Mouse (Mus musculus): Measurements from ENCODE around the gene Vamp4. TPM values are rescaled to one million over a fixed set of nuclear protein-coding genes. Genes with fewer than 3 reads are reported as not detected.

Gene Vamp4
- total and polyA plus RNA-seq, 2 experiments from 2014 or later, result 34.9 to 79.1 TPM

- no peak overlapping the region for H3K4me2 ChIP-seq (ENCODE audit: low read depth)
- ATAC-seq (no peak), DNase-seq (no peak)
- 93% methylated on average over 14 of the region's 14 CpGs for WGBS
- H3K4me1 ChIP-seq (ENCODE audit: insufficient read depth), result no peaks in the 10 kb centered on the region
- no peaks in the 10 kb centered on the region for H3K9me3 ChIP-seq (ENCODE audit: low read length)
- no peak for TF ChIP-seq CTCF (IDR thresholded peaks at IDR 0.05; ENCODE audit: low read depth)
- no peak overlapping the region for H3K9ac ChIP-seq
- H3K27me3 ChIP-seq (ENCODE audit: insufficient read depth, low read length), result no peaks in the 10 kb centered on the region
- no peak overlapping the region for H3K4me3 ChIP-seq (ENCODE audit: low read depth, low read length)
- no peak overlapping the region for H3K27ac ChIP-seq (ENCODE audit: low read depth, low read length)
- no peaks in the 10 kb centered on the region for H3K36me3 ChIP-seq (ENCODE audit: insufficient read depth)
These were observed 78.1 kb downstream of the Vamp4 start for GRCm38 (mm10) chr1:162648416-162648815.

Other genes with a start within 250 kb of the Vamp4 start
- gene Dnm3, start 92.5 kb upstream of the Vamp4 start, total RNA-seq (2014; rRNA removed), result 60.4 and 74.4 TPM in 2 replicates
- gene Dnm3, start 92.5 kb upstream of the Vamp4 start, polyA plus RNA-seq (2015; fragmentation: Nextera tagmentation; extraction: Ambion mirVana), result 27.5 and 45.3 TPM in 2 replicates
- gene Mettl13, start 22.0 kb upstream of the Vamp4 start, total RNA-seq (2014; rRNA removed), result 12.7 and 17.0 TPM in 2 replicates
- gene Mettl13, start 22.0 kb upstream of the Vamp4 start, polyA plus RNA-seq (2015; fragmentation: Nextera tagmentation; extraction: Ambion mirVana), result 12.0 and 15.2 TPM in 2 replicates
- 0.15 TPM in 1 of 2 replicates, not detected in the other for gene Myoc, start 68.6 kb downstream of the Vamp4 start, total RNA-seq (2014; rRNA removed)
- gene Myoc, start 68.6 kb downstream of the Vamp4 start, polyA plus RNA-seq (2015; fragmentation: Nextera tagmentation; extraction: Ambion mirVana), result 0.35 TPM in 1 of 2 replicates, not detected in the other
- not detected in 2 replicates for gene Myocos, start 87.7 kb downstream of the Vamp4 start, total RNA-seq (2014; rRNA removed)
- gene Myocos, start 87.7 kb downstream of the Vamp4 start, polyA plus RNA-seq (2015; fragmentation: Nextera tagmentation; extraction: Ambion mirVana), result not detected in 2 replicates
- 52.5 and 72.5 TPM in 2 replicates for gene Prrc2c, start 170.0 kb downstream of the Vamp4 start, total RNA-seq (2014; rRNA removed)
- 60.9 and 122 TPM in 2 replicates for gene Prrc2c, start 170.0 kb downstream of the Vamp4 start, polyA plus RNA-seq (2015; fragmentation: Nextera tagmentation; extraction: Ambion mirVana)
- gene Fmo4, start 243.5 kb downstream of the Vamp4 start, total RNA-seq (2014; rRNA removed), result 0.76 and 0.85 TPM in 2 replicates
- 0.09 and 0.17 TPM in 2 replicates for gene Fmo4, start 243.5 kb downstream of the Vamp4 start, polyA plus RNA-seq (2015; fragmentation: Nextera tagmentation; extraction: Ambion mirVana)